Mouse (Mus musculus) ES-Bruce4 (cell line): Measurements from ENCODE around the gene Wdr1.

Experiments used
- CTCF ChIP-seq: IDR thresholded peaks from one replicate; pipeline ENCODE4 v1.8.1; 2011; ENCODE audit warnings: low read depth, low read length
- POLR2A ChIP-seq: IDR thresholded peaks from one replicate; pipeline ENCODE4 v1.8.1; 2011; ENCODE audit warnings: low read length; ENCODE audit not compliant: insufficient read depth

DNA sequence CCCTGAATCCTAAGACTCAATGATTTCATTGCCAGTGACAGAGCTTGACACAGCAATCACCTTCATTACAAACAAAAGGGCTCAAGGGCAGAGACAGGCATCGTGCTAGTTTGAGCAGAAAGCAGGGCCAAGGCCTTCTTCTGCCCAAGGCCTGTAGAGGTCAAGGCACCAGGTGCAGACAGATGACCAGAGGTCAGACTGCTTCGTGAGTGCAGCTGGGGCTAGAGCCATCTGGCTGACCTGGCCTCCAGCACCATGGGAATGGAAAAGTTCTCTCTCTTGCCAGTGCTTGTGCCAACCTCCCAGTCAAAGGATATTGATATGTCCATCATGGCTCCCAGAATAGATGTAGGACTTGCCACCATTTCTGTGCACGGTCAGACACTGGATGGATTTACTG is 26.2 kb downstream of the Wdr1 start:
- no peak for TF ChIP-seq CTCF
- TF ChIP-seq POLR2A: no peak
